Comparison of ENCODE assay signal across 8 mouse cellular contexts in genomic region chr5:142822286-142823095, GRCm38 (mm10). TPM values are rescaled to one million over a fixed set of nuclear protein-coding genes. Genes with fewer than 3 reads are reported as not detected.
DNase-seq lines count a peak whose midpoint lies in the region; ATAC-seq and TF ChIP-seq lines count a peak whose summit lies in the region.

No protein-coding gene starts in this region.

- peak; percentile 65 to 71 for DNase-seq in heart, adult 2 months
- peak; percentile 76 for DNase-seq in kidney, adult 2 months
- DNase-seq in lung, adult 18-20 months: peak; percentile 40 to 46
- DNase-seq in ovary, postnatal 10 days (ENCODE audit: low spot score): peak; percentile 55
- no peak for DNase-seq in c-Kit-positive CD71-positive TER-119-positive erythroid progenitor cells, embryonic 14.5 days (ENCODE audit: low spot score)

- H3K27ac ChIP-seq in heart, adult 2 months: peak overlapping the region; percentile 100
- H3K27ac ChIP-seq in kidney, adult 2 months (ENCODE audit: insufficient read depth, low read depth, low read length): peak overlapping the region; percentile 97

- no peaks in the 10 kb centered on the region for H3K79me2 ChIP-seq in heart, adult 2 months (replicated peaks; ENCODE audit: control insufficient read depth, insufficient read depth, low read length)

- intact Hi-C loops in heart, adult 2 months (cut with DNase I): loop anchor here (5.0 kb wide), 1 partner anchor 55 kb away; no protein-coding TSS in a partner anchor

- no peak for ATAC-seq in megakaryocyte, adult 5-6 weeks (ENCODE audit: poor library complexity, severe bottlenecking)
- peak; percentile 18 for ATAC-seq in common myeloid progenitor, adult 5-6 weeks (replicated peaks; ENCODE audit: low read depth, poor library complexity, severe bottlenecking)

- no peak for TF ChIP-seq EP300 in heart, adult 2 months (IDR thresholded peaks at IDR 0.05; ENCODE audit: insufficient read depth, low read depth, low read length)

- H3K36me3 ChIP-seq in megakaryocyte, embryonic 14.5 days (replicated peaks; ENCODE audit: low read length): no peaks in the 10 kb centered on the region
- H3K36me3 ChIP-seq in heart, adult 2 months (ENCODE audit: control insufficient read depth, insufficient read depth, low read length): no peaks in the 10 kb centered on the region
- no peaks in the 10 kb centered on the region for H3K36me3 ChIP-seq in kidney, adult 2 months (ENCODE audit: control insufficient read depth, insufficient read depth, low read length)

- H3K9me3 ChIP-seq in megakaryocyte, embryonic 14.5 days: peaks cover 14% of the 10 kb centered on the region

- peaks cover 59% of the 10 kb centered on the region for H3K4me1 ChIP-seq in megakaryocyte, embryonic 14.5 days
- no peaks in the 10 kb centered on the region; the same call in 1 of the 2 replicates for H3K4me1 ChIP-seq in heart, adult 2 months (ENCODE audit: control insufficient read depth, insufficient read depth, low read length)
- H3K4me1 ChIP-seq in kidney, adult 2 months (ENCODE audit: control insufficient read depth, insufficient read depth, low read length): peaks cover 26% of the 10 kb centered on the region

- H3K9ac ChIP-seq in heart, adult 2 months (ENCODE audit: low read depth, low read length): peak overlapping the region; percentile 68

- peak overlapping the region; percentile 90 for H3K4me3 ChIP-seq in megakaryocyte, embryonic 14.5 days (replicated peaks)
- peak overlapping the region; percentile 76 for H3K4me3 ChIP-seq in heart, adult 2 months
- peak overlapping the region; percentile 70 for H3K4me3 ChIP-seq in kidney, adult 2 months (ENCODE audit: insufficient read depth, low read depth, low read length)

- peaks cover 89% of the 10 kb centered on the region for H3K27me3 ChIP-seq in megakaryocyte, embryonic 14.5 days (replicated peaks)
- no peaks in the 10 kb centered on the region for H3K27me3 ChIP-seq in heart, adult 2 months (ENCODE audit: control insufficient read depth, insufficient read depth, low read length)
- no peaks in the 10 kb centered on the region for H3K27me3 ChIP-seq in kidney, adult 2 months (replicated peaks; ENCODE audit: control insufficient read depth, insufficient read depth, low read length)

- no peak for TF ChIP-seq CTCF in heart, adult 2 months (IDR thresholded peaks at IDR 0.05)
- no peak for TF ChIP-seq CTCF in kidney, adult 2 months (conservative IDR thresholded peaks at IDR 0.05; ENCODE audit: insufficient read depth, insufficient read length, low read depth, low read length)

- under 1% methylated on average over 36 of the region's 36 CpGs for WGBS in heart, adult 2 months
- WGBS in kidney, adult 2 months: 2% methylated on average over 36 of the region's 36 CpGs

- no peak for TF ChIP-seq POLR2A in heart, adult 2 months (IDR thresholded peaks at IDR 0.05; ENCODE audit: insufficient read depth, low read depth, low read length)
- no peak for TF ChIP-seq POLR2A in kidney, adult 2 months (IDR thresholded peaks at IDR 0.05; ENCODE audit: low read depth, low read length)

RNA-seq across cellular contexts. Expression of gene Tnrc18, which starts 5.0 kb away (rescaled TPM):
- 32.1 and 36.1 TPM in 2 replicates for polyA plus RNA-seq in megakaryocyte, embryonic 14.5 days (2012; ENCODE audit: insufficient read depth, low replicate concordance)
- total RNA-seq in megakaryocyte, adult 5-6 weeks (2015): 28.2 and 38.6 TPM in 2 replicates
- 20.0 and 20.4 TPM in 2 replicates for total RNA-seq in megakaryocyte, adult 5-6 weeks (2017)
- 17.5 and 17.9 TPM in 2 replicates for total RNA-seq in common myeloid progenitor, adult 5-6 weeks (2017)
- total RNA-seq in heart, adult 2 months (2021): 10 to 100 TPM; 49.7 to 60.3 TPM
- polyA plus RNA-seq in heart, adult 2 months (2012; rRNA removed): 15.1 and 18.5 TPM in 2 replicates
- polyA plus RNA-seq in kidney, adult 2 months (2012; rRNA removed): 32.1 and 40.8 TPM in 2 replicates
